Mouse (Mus musculus) spleen, postnatal 14 days (tissue): ENCODE data around the gene Wnt1.

ENCODE experiments used
- DNase-seq, 2 experiments: peaks; one replicate each; pipeline ENCODE4 v3.0.0; 2021 to 2022; ENCODE audit warnings: low spot score in 2 of 2

Wnt1 gene

GRCm38 (mm10) chr15:98777762-98778161, 11.9 kb upstream of the Wnt1 start, which contains the start of gene Wnt10b:
Gene Wnt10b, minus strand, starts transcription at chr15:98778150.
- no peak for DNase-seq

GRCm38 (mm10) chr15:98778191-98778770, 11.4 kb upstream of the Wnt1 start:
- no peak for DNase-seq

- DNase-seq = no peak
Observed at GRCm38 (mm10) chr15:98778806-98779205, 10.9 kb upstream of the Wnt1 start.

- DNase-seq = no peak
Observed at GRCm38 (mm10) chr15:98780075-98780474, 9.6 kb upstream of the Wnt1 start.

GRCm38 (mm10) chr15:98780573-98780972, 9.1 kb upstream of the Wnt1 start:
- DNase-seq = no peak

GRCm38 (mm10) chr15:98781166-98781565, 8.5 kb upstream of the Wnt1 start:
- no peak for DNase-seq

GRCm38 (mm10) chr15:98785744-98786143, 3.9 kb upstream of the Wnt1 start:
- no peak for DNase-seq

- no peak for DNase-seq
Observed at GRCm38 (mm10) chr15:98787930-98788329, 1.7 kb upstream of the Wnt1 start.

GRCm38 (mm10) chr15:98788972-98789660, 541 bp upstream of the Wnt1 start:
- DNase-seq = no peak

GRCm38 (mm10) chr15:98790761-98791160, 1.1 kb downstream of the Wnt1 start:
- DNase-seq = no peak

GRCm38 (mm10) chr15:98791221-98791620, 1.6 kb downstream of the Wnt1 start:
- DNase-seq = no peak

- no peak for DNase-seq
Observed at GRCm38 (mm10) chr15:98791771-98792170, 2.1 kb downstream of the Wnt1 start.

GRCm38 (mm10) chr15:98792233-98793020, 2.8 kb downstream of the Wnt1 start:
- no peak for DNase-seq

- no peak for DNase-seq
Observed at GRCm38 (mm10) chr15:98793141-98793698, 3.6 kb downstream of the Wnt1 start.

- DNase-seq = no peak
Observed at GRCm38 (mm10) chr15:98796803-98797595, 7.3 kb downstream of the Wnt1 start.

- no peak for DNase-seq
Observed at GRCm38 (mm10) chr15:98797835-98798492, 8.3 kb downstream of the Wnt1 start.

- no peak for DNase-seq
Observed at GRCm38 (mm10) chr15:98798903-98799302, 9.2 kb downstream of the Wnt1 start.

GRCm38 (mm10) chr15:98799396-98799795, 9.7 kb downstream of the Wnt1 start:
- peak; percentile 45 to 77 for DNase-seq

GRCm38 (mm10) chr15:98802926-98803325, 13.3 kb downstream of the Wnt1 start:
- no peak for DNase-seq

- DNase-seq = peak; percentile 51 to 71
Observed at GRCm38 (mm10) chr15:98804054-98804453, 14.4 kb downstream of the Wnt1 start.
